Mouse (Mus musculus) liver, embryonic 14.5 days (tissue): Measurements from ENCODE around the gene Ambn. TPM values are rescaled to one million over a fixed set of nuclear protein-coding genes. Genes with fewer than 3 reads are reported as not detected.
"Not testable (repeated sequence)": the region's sequence is repeated elsewhere in the genome, so short reads cannot be mapped to it uniquely, and the experiment has no call there.

Experiments
- ATAC-seq: fragments of 200-750 bp; cut with Nextera tagmentation; 2 replicates; pipeline ENCODE4 v1.8.0; 2017; ENCODE audit warnings: moderate number of reproducible peaks, mild to moderate bottlenecking, moderate library complexity; ENCODE audit not compliant: insufficient read depth
- DNase-seq, 3 experiments: peaks; one replicate each; pipeline ENCODE4 v3.0.0-alpha.2; 2012 to 2013; ENCODE audit warnings: low read depth in 3 of 3, low spot score in 3 of 3
- H3K27ac ChIP-seq: fragments of 300-500 bp; sonication (generic); 2 replicates; pipeline ENCODE4 v1.5.1; 2014; ENCODE audit warnings: moderate library complexity, mild to moderate bottlenecking, control low read depth, inconsistent platforms
- H3K27me3 ChIP-seq: fragments of 300-500 bp; sonication (generic); 2 replicates; pipeline ENCODE4 v1.6.1; 2014; ENCODE audit warnings: mild to moderate bottlenecking, low read length, moderate library complexity; ENCODE audit not compliant: control insufficient read depth, insufficient read depth
- H3K36me3 ChIP-seq: fragments of 300-500 bp; sonication (generic); replicated peaks from 2 replicates; pipeline ENCODE4 v1.6.1; 2014; ENCODE audit warnings: low read depth; ENCODE audit not compliant: control insufficient read depth, insufficient read depth
- H3K4me1 ChIP-seq, 2 experiments: fragments of 200-500 bp in 1 of 2; fragments of 300-500 bp in 1 of 2; sonication (generic) in 1 of 2; replicated peaks; 2 replicates each; pipeline ENCODE4 v1.6.1; 2012 to 2014; ENCODE audit warnings: antibody characterized with exemption in 1 of 2, inconsistent platforms in 1 of 2, low read length in 1 of 2; ENCODE audit not compliant: control insufficient read depth in 2 of 2, insufficient read depth in 2 of 2
- H3K4me2 ChIP-seq: fragments of 300-500 bp; sonication (generic); 2 replicates; pipeline ENCODE4 v1.6.1; 2014; ENCODE audit warnings: low read depth, mild to moderate bottlenecking, control low read depth, moderate library complexity
- H3K4me3 ChIP-seq, 2 experiments: fragments of 200-500 bp in 1 of 2; fragments of 300-500 bp in 1 of 2; sonication (generic) in 1 of 2; 2 replicates each; pipeline ENCODE4 v1.5.1; 2012 to 2014; ENCODE audit warnings: low read depth in 2 of 2, low read length in 2 of 2, mild to moderate bottlenecking in 2 of 2, control low read depth in 1 of 2, inconsistent platforms in 1 of 2, moderate library complexity in 1 of 2; ENCODE audit not compliant: insufficient read depth in 1 of 2
- H3K9ac ChIP-seq: fragments of 300-500 bp; sonication (generic); replicated peaks from 2 replicates; pipeline ENCODE4 v1.6.1; 2014; ENCODE audit warnings: mild to moderate bottlenecking, control low read depth, moderate library complexity
- H3K9me3 ChIP-seq: fragments of 300-500 bp; sonication (generic); 2 replicates; pipeline ENCODE4 v1.6.1; 2016; ENCODE audit warnings: low read length, mixed read lengths; ENCODE audit not compliant: control insufficient read depth
- CTCF ChIP-seq: IDR thresholded peaks from 2 replicates; pipeline ENCODE4 v1.5.1; 2016; ENCODE audit warnings: antibody characterized with exemption, low read depth, control low read depth
- EP300 ChIP-seq: IDR thresholded peaks from 2 replicates; pipeline ENCODE4 v1.6.1; 2016; ENCODE audit warnings: antibody characterized with exemption, low read depth
- WGBS: fragments of 180-500 bp; shearing (Covaris S2); extraction: QIAGEN DNeasy Blood & Tissue Kit; methylation state at CpG from one replicate; pipeline ENCODE4 v1.1.7; 2014; ENCODE audit not compliant: insufficient replicate concordance; 5-methylcytosine and 5-hydroxymethylcytosine counted together
- polyA plus RNA-seq, 2 experiments: library from polyadenylated mRNA; depleted of rRNA in 1 of 2; stranded (reverse) in 1 of 2; unstranded in 1 of 2; fragments of >200 nt; fragmentation: Nextera tagmentation in 1 of 2; extraction: Ambion mirVana in 1 of 2; gene quantifications; 2 replicates each; pipeline versions ENCODE4 v1.2.1 to v1.2.3; 2012 to 2014

Ambn gene
- polyA plus RNA-seq (2012; rRNA removed) (not detected in 2 replicates), polyA plus RNA-seq (2014; fragmentation: Nextera tagmentation; extraction: Ambion mirVana) (not detected in 2 replicates)

GRCm38 (mm10) chr5:88455691-88456090 lies at the start of gene Ambn:
Ambn (plus strand) TSS chr5:88455991.
- Histone ChIP-seq H3K36me3 (no peaks in the 10 kb centered on the region), H3K4me1 (no peaks in the 10 kb centered on the region), H3K27ac (no peak within 1 kb of the TSS), H3K27me3 (no peaks in the 10 kb centered on the region), H3K9me3 (no peaks in the 10 kb centered on the region), H3K9ac (no peak within 1 kb of the TSS), H3K4me3 (no peak within 1 kb of the TSS), H3K4me2 (no peak within 1 kb of the TSS)
- DNase-seq, result no peak
- no peak for ATAC-seq
- 65% methylated on average over 3 of the region's 3 CpGs for WGBS
- TF ChIP-seq CTCF, result no peak
- TF ChIP-seq EP300, result no peak

GRCm38 (mm10) chr5:88420319-88421065 lies 35.3 kb upstream of the Ambn start:
- 59% methylated on average over 8 of the region's 8 CpGs for WGBS
- TF ChIP-seq EP300 (no peak), CTCF (no peak)
- ATAC-seq (no peak), DNase-seq (no peak)
- Histone ChIP-seq H3K9ac (no peak overlapping the region), H3K9me3 (no peaks in the 10 kb centered on the region), H3K27ac (no peak overlapping the region), H3K4me2 (no peak overlapping the region), H3K36me3 (no peaks in the 10 kb centered on the region), H3K27me3 (no peaks in the 10 kb centered on the region), H3K4me1 (no peaks in the 10 kb centered on the region), H3K4me3 (no peak overlapping the region)

GRCm38 (mm10) chr5:88424892-88425291 lies 30.9 kb upstream of the Ambn start:
- not testable (repeated sequence) for H3K4me2 ChIP-seq, H3K36me3 ChIP-seq, H3K4me1 ChIP-seq, H3K9ac ChIP-seq, H3K27ac ChIP-seq, DNase-seq, H3K27me3 ChIP-seq, H3K9me3 ChIP-seq, H3K4me3 ChIP-seq, ATAC-seq
- 48% methylated on average over 2 of the region's 2 CpGs for WGBS

GRCm38 (mm10) chr5:88426753-88427152 lies 29.0 kb upstream of the Ambn start:
- H3K4me1 ChIP-seq, result no peaks in the 10 kb centered on the region
- no peak overlapping the region for H3K27ac ChIP-seq
- H3K36me3 ChIP-seq, result no peaks in the 10 kb centered on the region
- H3K4me2 ChIP-seq, result no peak overlapping the region
- 53% methylated on average over 1 of the region's 1 CpGs for WGBS
- no peaks in the 10 kb centered on the region for H3K27me3 ChIP-seq
- DNase-seq (no peak), ATAC-seq (no peak)
- no peak overlapping the region for H3K4me3 ChIP-seq
- no peak for TF ChIP-seq EP300
- TF ChIP-seq CTCF, result no peak
- no peak overlapping the region for H3K9ac ChIP-seq
- H3K9me3 ChIP-seq, result no peaks in the 10 kb centered on the region

- 54% methylated on average over 2 of the region's 2 CpGs for WGBS
- Histone ChIP-seq H3K4me2 (no peak overlapping the region), H3K9me3 (no peaks in the 10 kb centered on the region), H3K4me1 (no peaks in the 10 kb centered on the region), H3K9ac (no peak overlapping the region), H3K27me3 (no peaks in the 10 kb centered on the region), H3K27ac (no peak overlapping the region), H3K36me3 (no peaks in the 10 kb centered on the region), H3K4me3 (no peak overlapping the region)
- TF ChIP-seq CTCF (no peak), EP300 (no peak)
- DNase-seq, result no peak
- ATAC-seq, result no peak
Observed at GRCm38 (mm10) chr5:88467471-88467870, 11.7 kb downstream of the Ambn start.
